Mouse (Mus musculus): Measurements from ENCODE around the gene Tmem252. TPM values are rescaled to one million over a fixed set of nuclear protein-coding genes. Genes with fewer than 3 reads are reported as not detected.

The Tmem252 gene
- total and polyA plus RNA-seq, 3 experiments = not detected

DNA sequence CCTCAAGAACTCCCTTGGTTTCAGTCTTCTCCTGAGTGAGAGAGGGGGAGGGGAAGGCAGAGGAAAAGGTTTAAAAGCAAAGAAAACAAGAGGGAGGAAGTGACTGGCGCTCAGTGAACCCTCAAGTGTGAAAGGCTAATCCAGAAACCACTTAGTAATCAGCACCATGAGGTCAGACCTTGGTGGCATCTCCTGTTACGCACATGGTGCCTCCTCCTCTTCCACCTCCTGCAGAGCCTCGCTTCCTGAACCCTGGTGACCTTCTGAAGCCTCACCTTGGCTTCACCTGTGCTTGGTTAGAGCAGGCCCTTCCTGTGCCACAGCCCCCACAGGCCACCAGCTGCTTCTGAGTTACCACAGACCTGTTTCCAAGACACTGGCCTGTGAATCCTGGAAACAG, 2.2 kb upstream of the Tmem252 start:
- Histone ChIP-seq H3K9me3 (replicated peaks; ENCODE audit: insufficient read depth, low read length) (no peaks in the 10 kb centered on the region), H3K36me3 (ENCODE audit: control insufficient read depth in 1 of 2, insufficient read depth in 2 of 2, low read length in 2 of 2) (no peaks in the 10 kb centered on the region), H3K79me2 (ENCODE audit: control insufficient read depth, insufficient read depth, low read length, poor library complexity) (no peaks in the 10 kb centered on the region), H3K4me3 (ENCODE audit: control insufficient read depth in 1 of 2, insufficient read depth in 1 of 2, low read depth in 2 of 2, low read length in 2 of 2) (no peak overlapping the region), H3K27me3 (ENCODE audit: control insufficient read depth in 1 of 2, insufficient read depth in 2 of 2, low read length in 2 of 2) (peaks cover 2 to 12% of the 10 kb centered on the region in 2 experiments), H3K9ac (ENCODE audit: control insufficient read depth, low read depth, low read length, poor library complexity, severe bottlenecking) (no peak overlapping the region), H3K27ac (ENCODE audit: control insufficient read depth, low read depth, low read length) (no peak overlapping the region), H3K4me1 (ENCODE audit: control insufficient read depth in 1 of 2, insufficient read depth in 2 of 2, low read length in 2 of 2) (no peaks in the 10 kb centered on the region)
- TF ChIP-seq MAZ (IDR thresholded peaks at IDR 0.05; ENCODE audit: low read depth, low read length) = no peak
- TF ChIP-seq TBP (IDR thresholded peaks at IDR 0.05; ENCODE audit: low read depth, low read length) = no peak
- no peak for TF ChIP-seq MXI1 (IDR thresholded peaks at IDR 0.05; ENCODE audit: low read depth, low read length)
- TF ChIP-seq KAT2A (conservative IDR thresholded peaks at IDR 0.05; ENCODE audit: low read depth, low read length) = no peak
- no peak for TF ChIP-seq JUND (IDR thresholded peaks at IDR 0.05; ENCODE audit: low read depth, low read length)
- TF ChIP-seq ELF1 (IDR thresholded peaks at IDR 0.05; ENCODE audit: low read depth, low read length) = no peak
- TF ChIP-seq ETS1 (IDR thresholded peaks at IDR 0.05; ENCODE audit: low read depth, low read length) = no peak
- no peak for TF ChIP-seq MAFK (IDR thresholded peaks at IDR 0.05; ENCODE audit: borderline replicate concordance, low read depth, low read length)
- TF ChIP-seq NRF1 (IDR thresholded peaks at IDR 0.05; ENCODE audit: insufficient read depth, low read depth, low read length, poor library complexity, severe bottlenecking) = no peak
- TF ChIP-seq BHLHE40 (IDR thresholded peaks at IDR 0.05; ENCODE audit: borderline replicate concordance, low read depth, low read length) = no peak
- no peak for TF ChIP-seq HCFC1 (IDR thresholded peaks at IDR 0.05; ENCODE audit: low read depth, low read length)
- no peak for TF ChIP-seq TAL1 (IDR thresholded peaks at IDR 0.05; ENCODE audit: low read length)
- TF ChIP-seq RCOR1 (IDR thresholded peaks at IDR 0.05; ENCODE audit: low read depth, low read length) = no peak
- no peak for TF ChIP-seq TCF12 (IDR thresholded peaks at IDR 0.05; ENCODE audit: low read depth, low read length)
- TF ChIP-seq MYB (IDR thresholded peaks at IDR 0.05; ENCODE audit: low read depth, low read length) = no peak
- DNase-seq (ENCODE audit: low read depth, low spot score) = no peak

DNA sequence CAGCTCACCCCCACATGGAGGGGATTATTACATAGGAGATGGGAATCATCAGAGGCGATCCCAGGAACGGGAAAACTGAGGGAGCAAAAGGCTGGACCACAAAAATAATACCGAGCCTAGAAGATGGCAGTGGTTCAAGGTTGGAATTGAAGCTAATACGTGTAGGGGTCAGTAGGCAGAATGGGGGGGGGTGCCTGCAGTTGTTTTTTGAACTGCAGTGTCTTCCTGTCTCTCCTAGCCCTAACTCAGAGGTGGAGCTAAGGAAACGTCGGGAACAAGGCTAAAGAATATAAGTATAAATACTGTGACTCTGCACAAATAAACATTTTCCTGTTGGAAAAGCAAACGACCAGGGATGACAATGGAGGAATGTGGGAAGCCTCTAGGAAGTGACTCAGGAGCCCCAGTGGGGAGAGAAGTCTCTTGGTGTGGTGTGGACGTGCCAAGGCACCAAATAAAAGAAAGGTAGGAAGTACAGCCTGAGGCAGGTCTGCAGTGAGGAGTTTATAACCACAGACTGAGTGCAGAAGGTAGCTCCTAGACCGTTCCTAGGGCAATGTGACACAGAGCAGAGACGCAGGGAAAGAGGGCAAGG, 1.3 kb upstream of the Tmem252 start:
- H3K27ac ChIP-seq (ENCODE audit: control insufficient read depth, low read depth, low read length) = no peak overlapping the region
- no peak for DNase-seq (ENCODE audit: low read depth, low spot score)
- no peak for TF ChIP-seq MYC (IDR thresholded peaks at IDR 0.05; ENCODE audit: low read depth, low read length)
- TF ChIP-seq GABPA (IDR thresholded peaks at IDR 0.05; ENCODE audit: low read depth, low read length) = no peak
- TF ChIP-seq MAFK (IDR thresholded peaks at IDR 0.05; ENCODE audit: borderline replicate concordance, low read depth, low read length) = no peak
- no peak for TF ChIP-seq MEF2A (IDR thresholded peaks at IDR 0.05; ENCODE audit: extremely low read depth, insufficient replicate concordance, low read depth, low read length, poor library complexity, severe bottlenecking)
- TF ChIP-seq ZKSCAN1 (IDR thresholded peaks at IDR 0.05; ENCODE audit: low read depth, low read length) = no peak
- TF ChIP-seq SIN3A (IDR thresholded peaks at IDR 0.05; ENCODE audit: low read length) = no peak
- TF ChIP-seq USF1 (IDR thresholded peaks at IDR 0.05; ENCODE audit: low read depth, low read length) = no peak
- TF ChIP-seq ZNF384 (IDR thresholded peaks at IDR 0.05; ENCODE audit: low read depth, low read length) = no peak
- no peak for TF ChIP-seq HCFC1 (IDR thresholded peaks at IDR 0.05; ENCODE audit: low read depth, low read length)
- no peak for TF ChIP-seq MAZ (IDR thresholded peaks at IDR 0.05; ENCODE audit: low read depth, low read length)
- no peak for TF ChIP-seq BHLHE40 (IDR thresholded peaks at IDR 0.05; ENCODE audit: borderline replicate concordance, low read depth, low read length)
- TF ChIP-seq ZC3H11A (IDR thresholded peaks at IDR 0.05; ENCODE audit: low read depth, low read length) = no peak
- TF ChIP-seq MAX (IDR thresholded peaks at IDR 0.05; ENCODE audit: low read length) = no peak
- TF ChIP-seq SMC3 (IDR thresholded peaks at IDR 0.05; ENCODE audit: low read depth, low read length) = no peak
- TF ChIP-seq NRF1 (IDR thresholded peaks at IDR 0.05; ENCODE audit: insufficient read depth, low read depth, low read length, poor library complexity, severe bottlenecking) = no peak
- TF ChIP-seq CHD2 (IDR thresholded peaks at IDR 0.05; ENCODE audit: low read length) = no peak
- TF ChIP-seq JUND (IDR thresholded peaks at IDR 0.05; ENCODE audit: low read depth, low read length) = no peak
- no peak for TF ChIP-seq KAT2A (conservative IDR thresholded peaks at IDR 0.05; ENCODE audit: low read depth, low read length)
- no peak for TF ChIP-seq CTCF (IDR thresholded peaks at IDR 0.05 in 2 of 3, conservative IDR thresholded peaks at IDR 0.05 in 1 of 3; ENCODE audit: control insufficient read depth in 1 of 3, insufficient read depth in 1 of 3, low read depth in 2 of 3, low read length in 3 of 3, poor library complexity in 1 of 3, severe bottlenecking in 1 of 3)
- H3K79me2 ChIP-seq (ENCODE audit: control insufficient read depth, insufficient read depth, low read length, poor library complexity) = no peaks in the 10 kb centered on the region
- H3K9ac ChIP-seq (ENCODE audit: control insufficient read depth, low read depth, low read length, poor library complexity, severe bottlenecking) = no peak overlapping the region
- no peaks in the 10 kb centered on the region for H3K9me3 ChIP-seq (replicated peaks; ENCODE audit: insufficient read depth, low read length)
- H3K4me1 ChIP-seq (ENCODE audit: control insufficient read depth in 1 of 2, insufficient read depth in 2 of 2, low read length in 2 of 2) = no peaks in the 10 kb centered on the region
- H3K36me3 ChIP-seq (ENCODE audit: control insufficient read depth in 1 of 2, insufficient read depth in 2 of 2, low read length in 2 of 2) = no peaks in the 10 kb centered on the region
- H3K27me3 ChIP-seq (ENCODE audit: control insufficient read depth in 1 of 2, insufficient read depth in 2 of 2, low read length in 2 of 2) = peaks cover 2 to 9% of the 10 kb centered on the region in 2 experiments
- no peak overlapping the region for H3K4me3 ChIP-seq (ENCODE audit: control insufficient read depth in 1 of 2, insufficient read depth in 1 of 2, low read depth in 2 of 2, low read length in 2 of 2)
